Mouse (Mus musculus) heart, embryonic 13.5 days (tissue): ENCODE results near the gene Fam19a5. TPM values are rescaled to one million over a fixed set of nuclear protein-coding genes. Genes with fewer than 3 reads are reported as not detected.

Experiments
- ATAC-seq: fragments of 200-750 bp; cut with Nextera tagmentation; 2 replicates; pipeline ENCODE4 v1.8.0; 2017; ENCODE audit warnings: moderate TSS enrichment; ENCODE audit not compliant: insufficient number of reproducible peaks, low FRiP score, low TSS enrichment; ENCODE audit errors: extremely low read depth
- H3K27ac ChIP-seq: fragments of 300-500 bp; sonication (generic); replicated peaks from 2 replicates; pipeline ENCODE4 v1.5.1; 2015; ENCODE audit warnings: moderate library complexity, mild to moderate bottlenecking, inconsistent platforms
- H3K27me3 ChIP-seq: fragments of 300-500 bp; sonication (generic); replicated peaks from 2 replicates; pipeline ENCODE4 v1.6.1; 2015; ENCODE audit warnings: mild to moderate bottlenecking, inconsistent platforms
- H3K36me3 ChIP-seq: fragments of 300-500 bp; sonication (generic); 2 replicates; pipeline ENCODE4 v1.6.1; 2015; ENCODE audit warnings: mild to moderate bottlenecking, inconsistent platforms
- H3K4me1 ChIP-seq: fragments of 300-500 bp; sonication (generic); 2 replicates; pipeline ENCODE4 v1.6.1; 2015; ENCODE audit warnings: inconsistent platforms
- H3K4me2 ChIP-seq: fragments of 300-500 bp; sonication (generic); 2 replicates; pipeline ENCODE4 v1.6.1; 2015; ENCODE audit warnings: inconsistent platforms, mild to moderate bottlenecking, moderate library complexity
- H3K4me3 ChIP-seq: fragments of 300-500 bp; sonication (generic); 2 replicates; pipeline ENCODE4 v1.5.1; 2015; ENCODE audit warnings: moderate library complexity, mild to moderate bottlenecking, inconsistent platforms
- H3K9ac ChIP-seq: fragments of 300-500 bp; sonication (generic); 2 replicates; pipeline ENCODE4 v1.6.1; 2015; ENCODE audit warnings: inconsistent platforms, mild to moderate bottlenecking, moderate library complexity
- H3K9me3 ChIP-seq: fragments of 300-500 bp; sonication (generic); 2 replicates; pipeline ENCODE4 v1.6.1; 2016; ENCODE audit warnings: inconsistent platforms
- WGBS: fragments of 180-500 bp; shearing (Covaris S2); methylation state at CpG from one replicate; pipeline ENCODE4 v1.1.7; 2015; ENCODE audit warnings: mixed read lengths; 5-methylcytosine and 5-hydroxymethylcytosine counted together
- polyA plus RNA-seq: library from polyadenylated mRNA; unstranded; fragments of >200 nt; fragmentation: Nextera tagmentation; extraction: Ambion mirVana; gene quantifications from 2 replicates; pipeline ENCODE4 v1.2.1, GENCODE M21; 2015

Fam19a5 gene
- polyA plus RNA-seq, 1 experiment from 2014 or later: 0.37 TPM

DNA sequence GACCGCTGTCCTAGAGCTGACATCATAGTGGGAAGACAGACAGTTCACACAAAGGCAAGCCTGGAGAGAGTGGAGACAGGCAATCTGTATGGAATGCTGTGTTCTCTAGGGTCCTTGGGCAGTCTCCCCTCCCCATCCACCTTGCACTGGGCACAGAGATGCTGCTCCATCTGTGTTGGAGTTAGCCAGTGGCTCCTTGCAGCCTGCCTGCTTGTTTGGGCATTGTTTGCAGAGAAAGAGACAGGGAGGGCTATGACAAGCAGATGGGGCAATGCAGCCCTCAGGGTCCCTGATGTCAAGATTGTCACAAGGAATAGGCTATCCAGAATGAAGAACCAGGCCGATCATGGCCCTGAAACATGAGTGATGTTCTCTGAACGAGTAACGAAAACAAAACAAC, 5.6 kb downstream of the Fam19a5 start:
- H3K4me2 ChIP-seq: no peak overlapping the region
- no peak overlapping the region for H3K4me3 ChIP-seq
- peaks cover under 1% of the 10 kb centered on the region for H3K4me1 ChIP-seq
- no peak overlapping the region for H3K9ac ChIP-seq
- no peak overlapping the region for H3K27ac ChIP-seq
- no peaks in the 10 kb centered on the region for H3K9me3 ChIP-seq
- peaks cover 81% of the 10 kb centered on the region for H3K27me3 ChIP-seq
- WGBS: 70% methylated on average over 4 of the region's 4 CpGs
- no peak for ATAC-seq
- no peaks in the 10 kb centered on the region for H3K36me3 ChIP-seq

DNA sequence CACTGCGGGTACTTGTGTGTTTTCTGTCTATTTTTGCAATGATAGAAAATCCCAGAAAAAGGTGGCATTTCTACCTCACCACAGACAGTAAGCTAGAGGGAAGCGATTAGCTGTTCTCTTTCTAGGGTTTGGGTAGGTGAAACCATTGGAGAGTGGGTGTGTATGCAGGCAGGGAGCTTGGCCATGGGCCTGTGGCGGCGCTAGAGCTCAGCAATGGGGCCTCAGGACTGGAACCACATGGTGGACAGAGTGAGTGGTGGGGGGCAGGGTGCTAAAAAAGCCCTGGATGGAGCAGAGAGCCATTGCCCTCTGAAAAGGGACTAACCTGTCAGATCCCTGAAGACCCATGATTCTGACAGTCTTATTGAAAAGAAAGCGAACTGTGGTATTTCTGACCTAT, 6.7 kb downstream of the Fam19a5 start:
- no peak overlapping the region for H3K4me3 ChIP-seq
- no peaks in the 10 kb centered on the region for H3K4me1 ChIP-seq
- H3K9ac ChIP-seq: no peak overlapping the region
- H3K27ac ChIP-seq: no peak overlapping the region
- H3K4me2 ChIP-seq: no peak overlapping the region
- 39% methylated on average over 5 of the region's 5 CpGs for WGBS
- H3K36me3 ChIP-seq: no peaks in the 10 kb centered on the region
- H3K27me3 ChIP-seq: peaks cover 71% of the 10 kb centered on the region
- ATAC-seq: no peak
- H3K9me3 ChIP-seq: no peaks in the 10 kb centered on the region

DNA sequence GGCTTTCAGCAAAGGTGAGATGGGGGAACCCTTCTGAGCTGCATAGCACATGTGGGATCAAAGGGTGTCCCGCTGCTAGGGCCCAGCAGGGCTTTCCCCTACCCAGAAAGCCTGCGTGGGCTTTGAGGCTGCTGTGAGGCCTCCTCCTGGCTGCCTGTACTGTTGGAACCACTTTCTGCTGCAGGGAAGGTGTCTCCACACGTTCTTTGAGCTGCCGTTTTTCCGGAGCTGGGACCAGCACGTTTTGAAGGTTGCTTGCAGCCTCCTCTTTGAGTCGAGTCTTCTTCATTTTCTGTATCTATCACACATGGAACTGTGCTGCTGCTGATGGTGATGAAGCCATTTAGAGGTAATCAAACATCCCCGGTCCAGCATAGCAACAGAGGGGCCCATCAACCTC, 7.5 kb downstream of the Fam19a5 start:
- no peak overlapping the region for H3K9ac ChIP-seq
- no peaks in the 10 kb centered on the region for H3K9me3 ChIP-seq
- no peak overlapping the region for H3K4me2 ChIP-seq
- peaks cover 66% of the 10 kb centered on the region for H3K27me3 ChIP-seq
- H3K4me3 ChIP-seq: no peak overlapping the region
- H3K36me3 ChIP-seq: no peaks in the 10 kb centered on the region
- H3K27ac ChIP-seq: no peak overlapping the region
- WGBS: 20% methylated on average over 8 of the region's 8 CpGs
- no peak for ATAC-seq
- H3K4me1 ChIP-seq: no peaks in the 10 kb centered on the region

DNA sequence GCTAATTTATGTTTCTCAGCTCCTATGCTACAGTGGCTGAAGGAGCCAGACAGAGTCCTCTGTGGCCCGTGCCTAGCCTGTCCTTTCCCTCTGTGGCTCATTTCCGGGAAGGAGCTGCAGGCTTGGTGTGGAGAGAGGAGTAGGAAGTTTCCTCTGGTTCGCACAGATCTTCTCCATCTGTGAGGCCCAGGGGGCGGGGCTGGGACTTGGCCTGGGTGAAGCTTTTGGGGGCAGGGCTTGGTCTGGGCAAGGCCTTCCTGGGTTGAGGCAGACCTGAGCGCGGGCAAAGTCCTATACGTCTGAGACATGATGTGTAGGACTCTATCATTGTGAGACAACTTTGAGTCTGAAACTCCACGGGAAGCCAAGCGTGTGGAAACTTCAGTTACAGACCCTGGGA, 11.7 kb downstream of the Fam19a5 start:
- H3K9ac ChIP-seq: no peak overlapping the region
- H3K36me3 ChIP-seq: no peaks in the 10 kb centered on the region
- H3K4me1 ChIP-seq: no peaks in the 10 kb centered on the region
- H3K27ac ChIP-seq: no peak overlapping the region
- ATAC-seq: no peak
- H3K9me3 ChIP-seq: no peaks in the 10 kb centered on the region
- H3K27me3 ChIP-seq: peaks cover 42% of the 10 kb centered on the region
- WGBS: 69% methylated on average over 9 of the region's 9 CpGs
- H3K4me2 ChIP-seq: no peak overlapping the region
- no peak overlapping the region for H3K4me3 ChIP-seq

- H3K27ac ChIP-seq: no peak overlapping the region
- H3K9ac ChIP-seq: no peak overlapping the region
- 75% methylated on average over 5 of the region's 5 CpGs for WGBS
- no peaks in the 10 kb centered on the region for H3K4me1 ChIP-seq
- no peaks in the 10 kb centered on the region for H3K9me3 ChIP-seq
- H3K4me3 ChIP-seq: no peak overlapping the region
- H3K4me2 ChIP-seq: no peak overlapping the region
- 0 out of 2 replicates have a peak, but pooled peaks cover 8% of the 10 kb centered on the region for H3K27me3 ChIP-seq
- no peak for ATAC-seq
- no peaks in the 10 kb centered on the region for H3K36me3 ChIP-seq
Measured at GRCm38 (mm10) chr15:87564331-87564730, 20.2 kb downstream of the Fam19a5 start.

DNA sequence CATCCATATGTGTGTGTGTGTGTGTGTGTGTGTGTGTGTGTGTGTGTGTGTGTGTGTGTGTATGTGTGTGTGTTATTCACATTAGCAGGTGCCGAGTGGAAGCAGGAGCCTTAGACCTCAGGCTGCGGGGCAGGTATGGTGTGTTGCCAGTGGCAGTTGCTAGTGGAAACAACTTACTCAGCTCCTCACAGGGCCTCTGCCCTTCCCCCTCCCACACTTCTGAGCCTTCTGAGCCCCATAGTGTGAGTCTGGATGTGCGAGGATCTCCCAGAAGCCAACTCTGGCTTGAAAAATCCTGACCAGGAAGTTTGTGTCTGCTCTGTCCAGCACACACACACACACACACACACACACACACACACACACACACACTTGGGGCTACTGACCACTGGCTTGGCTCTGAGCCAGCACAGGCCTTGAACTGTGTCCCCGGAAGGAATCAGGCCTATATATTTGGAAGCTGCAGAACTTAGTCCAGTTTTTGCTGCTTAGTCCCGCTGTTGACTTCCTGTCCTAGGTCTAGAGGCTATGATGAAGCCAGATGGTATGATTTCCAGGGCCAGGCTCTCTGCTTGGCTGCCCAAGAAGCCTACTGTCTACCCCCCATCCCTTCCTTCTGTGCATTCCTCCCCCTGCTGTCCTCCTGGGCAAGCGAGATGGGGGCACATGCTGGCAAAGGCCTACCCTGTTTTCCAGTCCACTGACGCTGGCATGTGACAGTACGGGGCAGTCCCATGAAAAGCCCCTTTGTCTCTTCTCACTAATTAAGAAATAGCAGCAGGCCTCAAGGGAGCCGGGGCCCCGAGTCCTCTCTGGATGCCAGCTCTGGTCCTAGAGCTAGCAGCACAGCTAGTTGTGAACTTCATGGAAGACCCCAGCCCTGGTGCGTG, 22.2 kb downstream of the Fam19a5 start:
- no peaks in the 10 kb centered on the region for H3K4me1 ChIP-seq
- 68% methylated on average over 11 of the region's 11 CpGs for WGBS
- H3K4me2 ChIP-seq: no peak overlapping the region
- ATAC-seq: no peak
- H3K27ac ChIP-seq: no peak overlapping the region
- 0 out of 2 replicates have a peak, but pooled peaks cover 6% of the 10 kb centered on the region for H3K27me3 ChIP-seq
- no peaks in the 10 kb centered on the region for H3K36me3 ChIP-seq
- H3K9ac ChIP-seq: no peak overlapping the region
- no peaks in the 10 kb centered on the region for H3K9me3 ChIP-seq
- H3K4me3 ChIP-seq: no peak overlapping the region

GRCm38 (mm10) chr15:87570182-87570581, 26.1 kb downstream of the Fam19a5 start:
- Histone ChIP-seq H3K9ac (no peak overlapping the region), H3K36me3 (no peaks in the 10 kb centered on the region), H3K4me1 (no peaks in the 10 kb centered on the region), H3K4me3 (no peak overlapping the region), H3K4me2 (no peak overlapping the region), H3K27ac (no peak overlapping the region), H3K9me3 (no peaks in the 10 kb centered on the region), H3K27me3 (0 out of 2 replicates have a peak, but pooled peaks cover 6% of the 10 kb centered on the region)
- WGBS: 58% methylated on average over 11 of the region's 11 CpGs
- ATAC-seq: no peak

- WGBS: 74% methylated on average over 5 of the region's 5 CpGs
- Histone ChIP-seq H3K4me2 (no peak overlapping the region), H3K27me3 (no peaks in the 10 kb centered on the region; the same call in 1 of the 2 replicates), H3K4me1 (no peaks in the 10 kb centered on the region), H3K27ac (no peak overlapping the region), H3K36me3 (no peaks in the 10 kb centered on the region), H3K9ac (no peak overlapping the region), H3K4me3 (no peak overlapping the region), H3K9me3 (no peaks in the 10 kb centered on the region)
- no peak for ATAC-seq
Measured at GRCm38 (mm10) chr15:87579861-87580260, 35.8 kb downstream of the Fam19a5 start.

- no peak overlapping the region for H3K4me2 ChIP-seq
- WGBS: 71% methylated on average over 26 of the region's 26 CpGs
- no peak overlapping the region for H3K9ac ChIP-seq
- no peak overlapping the region for H3K27ac ChIP-seq
- H3K36me3 ChIP-seq: no peaks in the 10 kb centered on the region
- ATAC-seq: no peak
- no peak overlapping the region for H3K4me3 ChIP-seq
- no peaks in the 10 kb centered on the region; the same call in 1 of the 2 replicates for H3K27me3 ChIP-seq
- H3K4me1 ChIP-seq: no peaks in the 10 kb centered on the region
- no peaks in the 10 kb centered on the region for H3K9me3 ChIP-seq
Measured at GRCm38 (mm10) chr15:87583921-87584621, 40.0 kb downstream of the Fam19a5 start.

- no peaks in the 10 kb centered on the region for H3K27me3 ChIP-seq
- no peaks in the 10 kb centered on the region for H3K36me3 ChIP-seq
- H3K9ac ChIP-seq: no peak overlapping the region
- H3K4me3 ChIP-seq: no peak overlapping the region
- no peaks in the 10 kb centered on the region for H3K4me1 ChIP-seq
- no peak overlapping the region for H3K4me2 ChIP-seq
- WGBS: 84% methylated on average over 10 of the region's 10 CpGs
- ATAC-seq: no peak
- H3K9me3 ChIP-seq: no peaks in the 10 kb centered on the region
- H3K27ac ChIP-seq: no peak overlapping the region
Measured at GRCm38 (mm10) chr15:87590975-87591374, 46.9 kb downstream of the Fam19a5 start.

DNA sequence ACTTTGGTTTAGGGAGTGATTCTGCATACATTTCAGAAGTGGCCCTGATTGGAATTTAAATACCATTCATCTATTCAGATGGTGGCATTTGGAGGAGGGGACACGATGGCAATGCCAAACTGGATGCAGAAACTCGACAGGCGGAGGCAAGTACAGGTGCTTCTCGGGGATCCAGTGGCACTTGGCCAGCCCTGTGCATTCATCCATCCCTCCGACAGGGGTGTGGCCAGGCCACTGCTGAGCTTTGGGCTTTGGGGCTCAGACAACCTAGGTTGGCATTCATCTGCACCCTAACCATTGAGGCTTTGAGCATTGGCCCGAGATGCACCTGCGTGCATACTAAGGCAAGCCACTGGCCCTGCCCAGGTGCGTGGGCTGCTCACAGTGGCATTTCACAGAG, 52.6 kb downstream of the Fam19a5 start:
- H3K4me3 ChIP-seq: no peak overlapping the region
- H3K27me3 ChIP-seq: no peaks in the 10 kb centered on the region
- H3K27ac ChIP-seq: no peak overlapping the region
- no peaks in the 10 kb centered on the region for H3K36me3 ChIP-seq
- H3K4me1 ChIP-seq: no peaks in the 10 kb centered on the region
- no peak for ATAC-seq
- 84% methylated on average over 8 of the region's 8 CpGs for WGBS
- no peak overlapping the region for H3K9ac ChIP-seq
- no peaks in the 10 kb centered on the region for H3K9me3 ChIP-seq
- no peak overlapping the region for H3K4me2 ChIP-seq
